Mouse (Mus musculus) embryo, embryonic 10.5 days (tissue): ENCODE measurements around the gene Gm11042.

Experiments used
- DNase-seq: peaks from one replicate; pipeline ENCODE4 v3.0.0-alpha.2; 2015; ENCODE audit warnings: low spot score

Gm11042 gene

GRCm38 (mm10) chr12:74316344-74316973, at the start of gene Gm11042:
TSS of gene Gm11042 (minus strand) at chr12:74316394.
- peak; percentile 42 for DNase-seq

GRCm38 (mm10) chr12:74364477-74364876, 48.3 kb upstream of the Gm11042 start:
- DNase-seq: no peak

- no peak for DNase-seq
These were observed 46.9 kb upstream of the Gm11042 start for GRCm38 (mm10) chr12:74363076-74363475.

- no peak for DNase-seq
These were observed 46.3 kb upstream of the Gm11042 start for GRCm38 (mm10) chr12:74362453-74362852.

GRCm38 (mm10) chr12:74359791-74360190, 43.6 kb upstream of the Gm11042 start:
- no peak for DNase-seq

GRCm38 (mm10) chr12:74357806-74358205, 41.6 kb upstream of the Gm11042 start:
- DNase-seq: no peak

GRCm38 (mm10) chr12:74342720-74343119, 26.5 kb upstream of the Gm11042 start:
- DNase-seq: no peak

- no peak for DNase-seq
These were observed 23.9 kb upstream of the Gm11042 start for GRCm38 (mm10) chr12:74340070-74340469.

GRCm38 (mm10) chr12:74333706-74334105, 17.5 kb upstream of the Gm11042 start:
- DNase-seq: no peak

GRCm38 (mm10) chr12:74333016-74333415, 16.8 kb upstream of the Gm11042 start:
- DNase-seq: peak; percentile 88

GRCm38 (mm10) chr12:74329759-74330158, 13.6 kb upstream of the Gm11042 start:
- DNase-seq: no peak

- no peak for DNase-seq
These were observed 10.4 kb upstream of the Gm11042 start for GRCm38 (mm10) chr12:74326644-74327043.

- DNase-seq: no peak
These were observed 5.8 kb upstream of the Gm11042 start for GRCm38 (mm10) chr12:74321981-74322380.

- peak; percentile 89 for DNase-seq
These were observed 4.1 kb upstream of the Gm11042 start for GRCm38 (mm10) chr12:74320318-74320717.

- DNase-seq: peak; percentile 90
These were observed 980 bp upstream of the Gm11042 start for GRCm38 (mm10) chr12:74316989-74317759.

- no peak for DNase-seq
These were observed 973 bp downstream of the Gm11042 start for GRCm38 (mm10) chr12:74315221-74315620.

GRCm38 (mm10) chr12:74312611-74313010, 3.6 kb downstream of the Gm11042 start:
- no peak for DNase-seq

- DNase-seq: no peak
These were observed 12.5 kb downstream of the Gm11042 start for GRCm38 (mm10) chr12:74303418-74304294.

GRCm38 (mm10) chr12:74301559-74301958, 14.6 kb downstream of the Gm11042 start:
- DNase-seq: no peak

- no peak for DNase-seq
These were observed 19.8 kb downstream of the Gm11042 start for GRCm38 (mm10) chr12:74296374-74296773.

GRCm38 (mm10) chr12:74293624-74294023, 22.6 kb downstream of the Gm11042 start:
- DNase-seq: peak; percentile 82

- DNase-seq: no peak
These were observed 25.2 kb downstream of the Gm11042 start for GRCm38 (mm10) chr12:74290983-74291382.

- DNase-seq: peak; percentile 26
These were observed 31.5 kb downstream of the Gm11042 start for GRCm38 (mm10) chr12:74284685-74285054.
